Mouse (Mus musculus): Measurements from ENCODE around the gene Bcl11a. TPM values are rescaled to one million over a fixed set of nuclear protein-coding genes. Genes with fewer than 3 reads are reported as not detected.

Gene Bcl11a
- polyA plus RNA-seq, 1 experiment from 2014 or later: 71.7 TPM

DNA sequence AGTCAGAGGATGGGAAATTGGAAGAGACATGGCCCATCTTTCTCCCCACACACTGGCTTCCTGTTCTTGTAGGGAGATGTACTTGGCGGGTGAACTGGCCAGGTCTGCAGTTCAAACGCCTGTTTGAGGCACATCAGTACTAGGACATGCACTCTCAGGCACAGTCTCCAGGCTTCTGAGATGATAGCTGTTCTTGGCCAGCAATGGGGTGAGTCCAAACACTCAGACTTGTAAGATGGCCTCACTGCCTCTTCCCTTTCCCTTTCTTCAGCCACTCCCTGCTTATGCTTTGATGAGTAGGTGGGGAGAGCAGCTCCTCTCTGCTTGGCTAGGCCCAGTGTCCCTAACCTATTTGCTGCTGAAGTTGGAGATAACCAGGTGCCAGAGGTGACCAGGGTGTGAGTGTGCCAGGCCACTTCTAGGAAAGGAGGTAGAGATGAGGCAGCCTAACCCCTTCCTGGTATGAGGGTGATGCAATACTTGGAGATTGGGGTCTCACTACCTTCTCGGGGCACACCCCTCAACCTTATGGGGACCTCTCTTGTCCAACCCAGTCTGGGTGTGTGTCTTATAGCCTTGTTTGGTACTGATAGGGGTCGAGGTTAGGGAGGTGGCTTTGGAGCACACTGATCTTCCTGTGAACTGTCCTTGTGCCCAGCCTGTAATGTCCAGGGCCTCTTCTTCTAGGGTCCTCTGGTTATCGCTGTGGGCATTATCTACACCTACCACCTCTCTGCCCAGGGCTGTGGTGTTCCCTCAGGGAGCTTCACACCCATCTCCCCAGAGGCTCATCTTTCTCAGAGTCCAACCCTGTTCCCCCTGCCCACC lies 51.7 kb downstream of the Bcl11a start:
- H3K4me2 ChIP-seq (replicated peaks; ENCODE audit: low read depth, low read length): no peak overlapping the region
- no peaks in the 10 kb centered on the region for H3K9me3 ChIP-seq (ENCODE audit: control insufficient read depth, low read length)
- no peak for ATAC-seq (ENCODE audit: low FRiP score)
- no peak overlapping the region for H3K4me3 ChIP-seq (ENCODE audit: low read depth, low read length)
- no peak overlapping the region for H3K9ac ChIP-seq (ENCODE audit: low read depth, low read length)
- no peak for DNase-seq (ENCODE audit: low spot score)
- H3K36me3 ChIP-seq (ENCODE audit: control insufficient read depth, insufficient read depth, low read length): no peaks in the 10 kb centered on the region
- no peaks in the 10 kb centered on the region for H3K4me1 ChIP-seq (replicated peaks; ENCODE audit: control insufficient read depth, insufficient read depth, low read length)
- WGBS: 86% methylated on average over 5 of the region's 5 CpGs
- no peaks in the 10 kb centered on the region for H3K27me3 ChIP-seq (ENCODE audit: control insufficient read depth, insufficient read depth, low read length)
- no peak overlapping the region for H3K27ac ChIP-seq (ENCODE audit: low read depth, low read length)

DNA sequence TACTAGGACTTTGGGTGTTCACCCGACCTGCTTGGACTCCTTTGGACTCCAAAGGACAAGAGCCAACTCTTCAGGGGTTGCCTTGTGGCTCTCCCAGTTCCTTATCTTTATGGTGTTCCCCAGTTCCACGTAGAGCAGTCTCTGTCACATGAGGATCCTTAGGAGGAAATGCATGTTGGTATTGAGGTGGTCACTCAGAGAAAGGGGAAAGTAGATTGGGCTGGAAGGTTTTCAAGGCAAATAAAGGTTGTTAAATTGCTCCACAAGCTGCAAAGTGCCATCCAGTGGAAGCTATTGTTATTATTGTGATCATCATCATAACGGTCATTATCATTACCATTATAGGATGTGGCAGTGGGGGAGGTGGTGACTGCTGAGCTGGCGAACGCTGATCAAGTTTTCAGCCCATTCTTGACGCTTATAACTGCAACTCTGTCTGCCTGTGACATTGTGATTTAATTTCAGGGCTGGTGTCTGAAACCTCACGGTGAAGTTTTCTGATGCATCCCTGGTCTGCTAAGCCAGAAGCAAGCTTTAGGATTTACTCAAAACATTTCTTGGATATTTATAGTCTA lies 52.4 kb downstream of the Bcl11a start:
- Histone ChIP-seq H3K9me3 (ENCODE audit: control insufficient read depth, low read length) (no peaks in the 10 kb centered on the region), H3K27ac (ENCODE audit: low read depth, low read length) (no peak overlapping the region), H3K4me2 (replicated peaks; ENCODE audit: low read depth, low read length) (no peak overlapping the region), H3K4me1 (replicated peaks; ENCODE audit: control insufficient read depth, insufficient read depth, low read length) (no peaks in the 10 kb centered on the region), H3K27me3 (ENCODE audit: control insufficient read depth, insufficient read depth, low read length) (no peaks in the 10 kb centered on the region), H3K9ac (ENCODE audit: low read depth, low read length) (no peak overlapping the region), H3K4me3 (ENCODE audit: low read depth, low read length) (no peak overlapping the region), H3K36me3 (ENCODE audit: control insufficient read depth, insufficient read depth, low read length) (no peaks in the 10 kb centered on the region)
- ATAC-seq (ENCODE audit: low FRiP score) (no peak), DNase-seq (ENCODE audit: low spot score) (no peak)
- 82% methylated on average over 7 of the region's 7 CpGs for WGBS

DNA sequence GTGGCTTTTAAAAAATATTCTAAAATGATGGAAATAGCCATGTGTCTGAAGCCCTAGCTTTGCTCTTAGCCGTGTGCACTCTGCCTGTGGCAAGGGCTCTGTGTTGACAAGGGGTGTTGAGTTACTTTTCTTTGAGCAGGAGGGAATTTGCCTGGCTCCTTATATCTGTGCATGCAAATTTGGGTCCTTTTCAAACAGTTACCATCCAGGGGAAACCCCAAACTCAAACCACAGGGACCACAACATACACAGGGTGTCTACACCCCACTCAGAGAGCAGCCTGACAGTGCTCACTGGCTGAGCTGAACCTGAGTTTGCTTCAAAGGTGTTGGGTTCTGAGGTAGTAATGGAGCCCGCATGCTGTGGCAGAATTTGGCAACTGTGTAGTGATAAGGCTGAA lies 54.0 kb downstream of the Bcl11a start:
- H3K27ac ChIP-seq (ENCODE audit: low read depth, low read length): no peak overlapping the region
- H3K4me1 ChIP-seq (replicated peaks; ENCODE audit: control insufficient read depth, insufficient read depth, low read length): no peaks in the 10 kb centered on the region; the same call in 1 of the 2 replicates
- no peaks in the 10 kb centered on the region for H3K36me3 ChIP-seq (ENCODE audit: control insufficient read depth, insufficient read depth, low read length)
- no peak for ATAC-seq (ENCODE audit: low FRiP score)
- 86% methylated on average over 2 of the region's 2 CpGs for WGBS
- no peak for DNase-seq (ENCODE audit: low spot score)
- H3K9me3 ChIP-seq (ENCODE audit: control insufficient read depth, low read length): no peaks in the 10 kb centered on the region
- H3K4me3 ChIP-seq (ENCODE audit: low read depth, low read length): no peak overlapping the region
- H3K4me2 ChIP-seq (replicated peaks; ENCODE audit: low read depth, low read length): no peak overlapping the region
- H3K9ac ChIP-seq (ENCODE audit: low read depth, low read length): no peak overlapping the region
- no peaks in the 10 kb centered on the region for H3K27me3 ChIP-seq (ENCODE audit: control insufficient read depth, insufficient read depth, low read length)

DNA sequence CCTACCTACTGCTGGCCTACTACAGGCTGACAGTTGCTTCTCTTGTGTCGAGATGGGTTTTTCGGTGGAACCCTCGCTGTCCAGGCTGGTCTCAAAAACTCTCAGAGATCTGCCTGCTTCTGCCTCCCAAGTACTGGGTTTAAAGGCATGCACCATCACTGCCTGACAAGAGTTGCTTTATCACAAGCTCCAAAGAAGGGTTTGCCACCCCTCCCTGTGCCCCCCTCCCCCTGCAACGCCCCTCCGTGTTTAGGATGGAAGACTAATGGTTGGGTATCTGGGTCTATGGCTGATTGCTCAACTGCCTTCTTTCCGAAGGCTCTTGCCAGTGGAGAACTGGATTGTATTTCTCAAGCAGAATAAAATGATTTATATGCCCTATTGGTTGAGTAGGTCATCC lies 54.5 kb downstream of the Bcl11a start:
- DNase-seq (ENCODE audit: low spot score) (no peak), ATAC-seq (ENCODE audit: low FRiP score) (no peak)
- 94% methylated on average over 6 of the region's 6 CpGs for WGBS
- Histone ChIP-seq H3K27ac (ENCODE audit: low read depth, low read length) (no peak overlapping the region), H3K9ac (ENCODE audit: low read depth, low read length) (no peak overlapping the region), H3K27me3 (ENCODE audit: control insufficient read depth, insufficient read depth, low read length) (no peaks in the 10 kb centered on the region), H3K4me3 (ENCODE audit: low read depth, low read length) (no peak overlapping the region), H3K9me3 (ENCODE audit: control insufficient read depth, low read length) (no peaks in the 10 kb centered on the region), H3K4me2 (replicated peaks; ENCODE audit: low read depth, low read length) (no peak overlapping the region), H3K4me1 (replicated peaks; ENCODE audit: control insufficient read depth, insufficient read depth, low read length) (no peaks in the 10 kb centered on the region; the same call in 1 of the 2 replicates), H3K36me3 (ENCODE audit: control insufficient read depth, insufficient read depth, low read length) (no peaks in the 10 kb centered on the region)

DNA sequence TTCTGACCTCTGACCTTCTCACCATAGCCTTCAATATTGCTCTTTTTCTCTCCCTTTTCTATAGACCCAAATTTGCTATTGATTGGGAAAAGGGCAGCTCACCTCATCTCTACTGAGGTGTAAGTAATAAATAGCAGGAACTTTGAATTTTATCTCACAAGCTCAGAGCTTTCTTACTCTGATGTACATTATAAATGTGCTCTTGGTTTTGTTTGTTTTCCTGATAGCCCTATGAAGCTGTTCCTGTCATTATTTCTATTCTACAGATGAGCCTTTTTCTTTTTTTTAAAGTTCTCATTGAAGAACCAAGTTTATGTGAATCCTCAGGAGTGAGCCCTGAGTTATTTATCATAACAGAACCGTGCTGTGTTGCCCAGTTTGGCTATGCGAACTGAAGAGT lies 55.0 kb downstream of the Bcl11a start:
- DNase-seq (ENCODE audit: low spot score) (no peak), ATAC-seq (ENCODE audit: low FRiP score) (no peak)
- WGBS: 93% methylated on average over 2 of the region's 2 CpGs
- H3K27me3 ChIP-seq (ENCODE audit: control insufficient read depth, insufficient read depth, low read length): no peaks in the 10 kb centered on the region
- no peak overlapping the region for H3K27ac ChIP-seq (ENCODE audit: low read depth, low read length)
- no peak overlapping the region for H3K4me3 ChIP-seq (ENCODE audit: low read depth, low read length)
- no peak overlapping the region for H3K9ac ChIP-seq (ENCODE audit: low read depth, low read length)
- H3K36me3 ChIP-seq (ENCODE audit: control insufficient read depth, insufficient read depth, low read length): no peaks in the 10 kb centered on the region
- no peak overlapping the region for H3K4me2 ChIP-seq (replicated peaks; ENCODE audit: low read depth, low read length)
- no peaks in the 10 kb centered on the region; the same call in 1 of the 2 replicates for H3K4me1 ChIP-seq (replicated peaks; ENCODE audit: control insufficient read depth, insufficient read depth, low read length)
- no peaks in the 10 kb centered on the region for H3K9me3 ChIP-seq (ENCODE audit: control insufficient read depth, low read length)

DNA sequence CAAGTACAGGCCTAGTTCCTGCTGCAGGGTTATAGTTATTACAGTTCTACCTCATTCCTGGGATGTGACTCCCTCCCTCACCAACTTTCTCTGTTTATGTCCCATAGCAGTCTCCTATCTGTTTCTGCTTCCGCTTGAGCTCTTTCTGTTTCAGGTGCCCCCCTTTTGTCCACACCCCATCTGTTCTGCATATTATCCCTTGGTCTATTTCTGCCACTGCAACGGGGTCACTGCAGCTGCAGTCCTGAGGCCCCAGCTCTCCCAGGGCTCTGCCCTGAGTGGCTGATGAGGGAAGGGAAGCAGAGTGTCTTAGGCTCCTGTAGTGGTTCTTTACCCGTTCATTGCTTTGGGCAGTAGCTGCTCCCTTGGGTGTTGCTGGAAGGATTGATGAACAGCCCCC lies 55.6 kb downstream of the Bcl11a start:
- no peak overlapping the region for H3K4me2 ChIP-seq (replicated peaks; ENCODE audit: low read depth, low read length)
- H3K9me3 ChIP-seq (ENCODE audit: control insufficient read depth, low read length): no peaks in the 10 kb centered on the region
- DNase-seq (ENCODE audit: low spot score) (no peak), ATAC-seq (ENCODE audit: low FRiP score) (peak; percentile 30; the same call in 1 of the 2 replicates)
- 68% methylated on average over 3 of the region's 3 CpGs for WGBS
- no peak overlapping the region for H3K4me3 ChIP-seq (ENCODE audit: low read depth, low read length)
- no peaks in the 10 kb centered on the region for H3K36me3 ChIP-seq (ENCODE audit: control insufficient read depth, insufficient read depth, low read length)
- H3K27me3 ChIP-seq (ENCODE audit: control insufficient read depth, insufficient read depth, low read length): no peaks in the 10 kb centered on the region
- H3K4me1 ChIP-seq (replicated peaks; ENCODE audit: control insufficient read depth, insufficient read depth, low read length): no peaks in the 10 kb centered on the region; the same call in 1 of the 2 replicates
- H3K27ac ChIP-seq (ENCODE audit: low read depth, low read length): no peak overlapping the region
- no peak overlapping the region for H3K9ac ChIP-seq (ENCODE audit: low read depth, low read length)

DNA sequence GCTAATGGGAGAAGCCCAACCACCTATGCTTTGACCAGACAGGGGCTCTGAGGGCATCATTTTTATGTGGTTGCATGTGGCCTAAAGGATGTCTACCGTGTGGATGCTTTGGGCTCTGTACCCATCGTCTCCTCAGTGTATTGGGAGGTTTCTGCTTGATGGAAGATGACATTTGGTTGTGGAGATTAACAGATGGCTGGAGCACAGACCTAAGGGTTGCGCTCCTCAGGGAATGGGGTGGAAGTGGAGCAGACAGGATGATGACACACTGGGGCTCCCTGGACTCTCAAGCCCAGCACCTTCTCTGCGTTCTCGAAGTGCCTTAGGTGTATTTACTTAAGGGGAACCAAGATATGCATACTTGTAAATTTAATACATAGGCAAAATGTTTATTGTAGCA lies 56.1 kb downstream of the Bcl11a start:
- ATAC-seq (ENCODE audit: low FRiP score): peak; percentile 46; the same call in 1 of the 2 replicates
- H3K27ac ChIP-seq (ENCODE audit: low read depth, low read length): no peak overlapping the region

DNA sequence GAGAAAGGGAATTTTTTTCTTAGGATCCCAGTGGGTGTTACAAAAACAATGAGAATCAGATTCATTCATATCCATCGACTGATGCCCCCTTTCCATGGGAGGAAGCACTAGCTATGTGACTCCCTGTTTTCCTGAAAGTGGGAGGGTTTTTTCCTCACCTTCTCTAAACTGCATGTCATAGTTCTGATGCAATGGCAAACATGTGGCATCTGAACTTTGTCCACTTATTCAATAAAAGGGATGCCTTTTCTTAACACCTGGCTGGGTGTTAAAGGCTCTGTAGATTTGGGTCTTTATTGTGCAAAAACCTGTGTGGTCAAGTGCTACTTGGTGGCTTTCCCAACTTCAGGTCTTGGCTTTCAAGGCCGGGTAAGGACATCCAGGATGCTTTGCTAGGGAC lies 57.4 kb downstream of the Bcl11a start:
- no peak for DNase-seq (ENCODE audit: low spot score)

More for the DNA sequence above, 56.1 kb downstream of the Bcl11a start:
- Histone ChIP-seq H3K36me3 (ENCODE audit: control insufficient read depth, insufficient read depth, low read length) (no peaks in the 10 kb centered on the region), H3K4me3 (ENCODE audit: low read depth, low read length) (no peak overlapping the region), H3K4me1 (replicated peaks; ENCODE audit: control insufficient read depth, insufficient read depth, low read length) (no peaks in the 10 kb centered on the region; the same call in 1 of the 2 replicates), H3K9ac (ENCODE audit: low read depth, low read length) (no peak overlapping the region), H3K27me3 (ENCODE audit: control insufficient read depth, insufficient read depth, low read length) (no peaks in the 10 kb centered on the region), H3K4me2 (replicated peaks; ENCODE audit: low read depth, low read length) (no peak overlapping the region), H3K9me3 (ENCODE audit: control insufficient read depth, low read length) (no peaks in the 10 kb centered on the region)
- DNase-seq (ENCODE audit: low spot score): no peak
- WGBS: 84% methylated on average over 5 of the region's 5 CpGs

More for the DNA sequence above, 57.4 kb downstream of the Bcl11a start:
- no peak overlapping the region for H3K4me2 ChIP-seq (replicated peaks; ENCODE audit: low read depth, low read length)
- H3K36me3 ChIP-seq (ENCODE audit: control insufficient read depth, insufficient read depth, low read length): no peaks in the 10 kb centered on the region
- WGBS: 88% methylated on average over 2 of the region's 2 CpGs
- no peak overlapping the region for H3K9ac ChIP-seq (ENCODE audit: low read depth, low read length)
- no peak for ATAC-seq (ENCODE audit: low FRiP score)
- H3K4me3 ChIP-seq (ENCODE audit: low read depth, low read length): no peak overlapping the region
- no peaks in the 10 kb centered on the region for H3K27me3 ChIP-seq (ENCODE audit: control insufficient read depth, insufficient read depth, low read length)
- no peaks in the 10 kb centered on the region for H3K9me3 ChIP-seq (ENCODE audit: control insufficient read depth, low read length)
- no peaks in the 10 kb centered on the region; the same call in 1 of the 2 replicates for H3K4me1 ChIP-seq (replicated peaks; ENCODE audit: control insufficient read depth, insufficient read depth, low read length)
- H3K27ac ChIP-seq (ENCODE audit: low read depth, low read length): no peak overlapping the region

Data from hindbrain, embryonic 11.5 days (tissue).